Mouse (Mus musculus) kidney, embryonic 14.5 days (tissue): Measurements from ENCODE around the gene Wipf3. TPM values are rescaled to one million over a fixed set of nuclear protein-coding genes. Genes with fewer than 3 reads are reported as not detected.

ENCODE experiments used
- ATAC-seq: fragments of 200-750 bp; cut with Nextera tagmentation; 2 replicates; pipeline ENCODE4 v1.8.0; 2017; ENCODE audit warnings: moderate number of reproducible peaks, mild to moderate bottlenecking, moderate TSS enrichment, moderate library complexity; ENCODE audit not compliant: low FRiP score, low TSS enrichment
- H3K27ac ChIP-seq: fragments of 300-500 bp; sonication (generic); 2 replicates; pipeline ENCODE4 v1.5.1; 2014; ENCODE audit warnings: low read depth, mild to moderate bottlenecking, low read length, moderate library complexity, mixed read lengths
- H3K27me3 ChIP-seq: fragments of 300-500 bp; sonication (generic); 2 replicates; pipeline ENCODE4 v1.6.1; 2014; ENCODE audit warnings: mild to moderate bottlenecking, low read length; ENCODE audit not compliant: control insufficient read depth, insufficient read depth
- H3K36me3 ChIP-seq: fragments of 300-500 bp; sonication (generic); 2 replicates; pipeline ENCODE4 v1.6.1; 2014; ENCODE audit warnings: low read length, mixed read lengths; ENCODE audit not compliant: control insufficient read depth, insufficient read depth
- H3K4me1 ChIP-seq: fragments of 300-500 bp; sonication (generic); 2 replicates; pipeline ENCODE4 v1.6.1; 2014; ENCODE audit warnings: low read length, mixed read lengths; ENCODE audit not compliant: control insufficient read depth, insufficient read depth
- H3K4me2 ChIP-seq: fragments of 300-500 bp; sonication (generic); replicated peaks from 2 replicates; pipeline ENCODE4 v1.6.1; 2014; ENCODE audit warnings: low read depth, mild to moderate bottlenecking, low read length
- H3K4me3 ChIP-seq: fragments of 300-500 bp; sonication (generic); 2 replicates; pipeline ENCODE4 v1.5.1; 2014; ENCODE audit warnings: mild to moderate bottlenecking, low read length
- H3K9ac ChIP-seq: fragments of 300-500 bp; sonication (generic); 2 replicates; pipeline ENCODE4 v1.6.1; 2014; ENCODE audit warnings: low read depth, mild to moderate bottlenecking, low read length, moderate library complexity
- H3K9me3 ChIP-seq: fragments of 300-500 bp; sonication (generic); 2 replicates; pipeline ENCODE4 v1.6.1; 2016; ENCODE audit warnings: low read length; ENCODE audit not compliant: control insufficient read depth
- WGBS: fragments of 180-500 bp; shearing (Covaris S2); extraction: QIAGEN DNeasy Blood & Tissue Kit; methylation state at CpG from one replicate; pipeline ENCODE4 v1.1.7; 2014; 5-methylcytosine and 5-hydroxymethylcytosine counted together
- polyA plus RNA-seq: library from polyadenylated mRNA; unstranded; fragments of >200 nt; fragmentation: Nextera tagmentation; extraction: Ambion mirVana; gene quantifications from 2 replicates; pipeline ENCODE4 v1.2.1, GENCODE M21; 2014

Wipf3 gene
- polyA plus RNA-seq, 1 experiment from 2014 or later: 2.7 TPM

DNA sequence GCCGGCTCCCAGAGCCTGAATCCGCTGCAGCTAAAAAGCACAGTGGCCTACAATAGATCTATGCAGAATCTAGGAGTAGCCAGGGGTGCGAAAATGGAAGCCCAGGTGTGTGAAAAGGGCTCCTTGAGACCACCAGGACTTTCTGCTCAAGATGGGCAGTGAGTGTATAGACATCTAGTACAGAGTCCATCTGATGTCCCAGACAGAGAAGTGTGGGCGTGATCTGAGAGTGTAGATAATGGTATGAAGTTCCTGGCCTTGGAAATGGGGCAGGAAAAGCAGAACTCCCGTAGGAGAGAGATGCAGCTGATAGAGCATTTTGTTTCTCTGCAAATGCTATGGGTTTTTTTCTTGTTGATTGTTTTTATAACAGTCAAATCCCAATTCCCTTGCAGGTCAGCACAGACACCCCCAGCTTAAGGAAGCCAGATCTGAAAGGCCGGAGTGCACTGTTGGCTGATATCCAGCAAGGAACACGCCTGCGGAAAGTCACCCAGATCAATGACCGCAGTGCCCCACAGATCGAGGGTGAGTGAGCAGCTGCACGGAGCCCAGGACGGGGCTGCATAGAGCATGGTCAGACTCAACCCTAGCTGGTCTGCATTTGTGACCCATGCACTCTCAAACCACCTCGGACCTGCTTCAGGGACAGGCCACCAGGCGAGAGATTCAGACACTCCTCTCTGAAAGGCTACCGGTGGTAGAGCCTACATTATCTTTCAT lies 52.1 kb downstream of the Wipf3 start:
- ATAC-seq: no peak
- Histone ChIP-seq H3K27me3 (peaks cover 11% of the 10 kb centered on the region), H3K4me3 (no peak overlapping the region), H3K9me3 (no peaks in the 10 kb centered on the region), H3K9ac (no peak overlapping the region), H3K27ac (no peak overlapping the region), H3K36me3 (no peaks in the 10 kb centered on the region), H3K4me2 (no peak overlapping the region), H3K4me1 (no peaks in the 10 kb centered on the region; the same call in 1 of the 2 replicates)
- 66% methylated on average over 15 of the region's 15 CpGs for WGBS

DNA sequence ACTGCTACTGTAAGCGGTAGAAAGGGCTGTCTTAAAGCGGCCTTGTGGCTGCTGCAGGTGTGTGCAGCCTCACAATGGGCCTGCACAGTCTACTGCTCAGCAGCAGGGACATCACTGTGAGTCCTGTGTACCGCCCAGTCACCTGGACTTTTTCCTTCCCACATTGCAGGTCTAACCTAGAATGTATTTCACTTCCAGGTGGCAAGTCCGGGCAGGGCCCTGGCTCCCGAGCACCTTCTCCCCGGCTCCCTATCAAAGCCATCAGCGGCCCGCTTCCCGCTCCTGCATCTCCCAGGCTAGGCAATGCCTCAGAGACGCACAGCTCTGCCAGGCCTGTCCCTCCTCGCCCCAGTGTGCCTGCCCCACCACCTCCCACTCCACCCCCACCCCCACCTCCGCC lies 55.6 kb downstream of the Wipf3 start:
- H3K27ac ChIP-seq: no peak overlapping the region
- ATAC-seq: peak; percentile 71; the same call in 1 of the 2 replicates
- H3K4me1 ChIP-seq: no peaks in the 10 kb centered on the region; the same call in 1 of the 2 replicates
- H3K4me3 ChIP-seq: peak overlapping the region; percentile 34
- peak overlapping the region; percentile 56 for H3K4me2 ChIP-seq
- H3K36me3 ChIP-seq: no peaks in the 10 kb centered on the region
- WGBS: 11% methylated on average over 10 of the region's 12 CpGs
- H3K9ac ChIP-seq: peak overlapping the region; percentile 37; the same call in 1 of the 2 replicates
- peaks cover 11% of the 10 kb centered on the region for H3K27me3 ChIP-seq
- H3K9me3 ChIP-seq: no peaks in the 10 kb centered on the region

DNA sequence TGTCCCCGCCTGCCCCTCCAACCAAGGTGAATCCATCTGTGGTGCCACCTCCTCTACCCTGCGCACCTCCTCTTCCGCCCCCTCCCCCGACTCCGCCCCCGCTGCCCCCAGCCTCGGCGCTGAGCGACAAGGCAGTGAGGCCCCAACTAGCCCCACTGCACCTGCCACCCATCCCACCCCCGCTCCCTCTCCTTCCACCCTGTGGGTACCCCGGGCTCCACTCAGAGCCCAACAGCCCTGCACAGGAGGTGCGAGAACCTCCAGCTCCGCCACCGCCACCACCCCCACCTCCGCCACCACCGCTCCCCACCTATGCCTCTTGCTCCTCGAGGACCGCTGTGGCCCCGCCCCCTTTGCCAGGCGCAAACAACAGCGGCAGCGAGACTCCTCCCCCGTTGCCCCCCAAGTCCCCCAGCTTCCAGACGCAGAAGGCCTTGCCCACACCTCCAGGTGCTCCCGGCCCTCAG lies 56.1 kb downstream of the Wipf3 start:
- Histone ChIP-seq H3K27me3 (peaks cover 11% of the 10 kb centered on the region), H3K4me2 (peak overlapping the region; percentile 56), H3K27ac (no peak overlapping the region), H3K4me3 (peak overlapping the region; percentile 34), H3K9me3 (no peaks in the 10 kb centered on the region), H3K36me3 (no peaks in the 10 kb centered on the region), H3K9ac (peak overlapping the region; percentile 37; the same call in 1 of the 2 replicates), H3K4me1 (no peaks in the 10 kb centered on the region; the same call in 1 of the 2 replicates)
- 8% methylated on average over 24 of the region's 25 CpGs for WGBS
- ATAC-seq: peak; percentile 54; the same call in 1 of the 2 replicates

DNA sequence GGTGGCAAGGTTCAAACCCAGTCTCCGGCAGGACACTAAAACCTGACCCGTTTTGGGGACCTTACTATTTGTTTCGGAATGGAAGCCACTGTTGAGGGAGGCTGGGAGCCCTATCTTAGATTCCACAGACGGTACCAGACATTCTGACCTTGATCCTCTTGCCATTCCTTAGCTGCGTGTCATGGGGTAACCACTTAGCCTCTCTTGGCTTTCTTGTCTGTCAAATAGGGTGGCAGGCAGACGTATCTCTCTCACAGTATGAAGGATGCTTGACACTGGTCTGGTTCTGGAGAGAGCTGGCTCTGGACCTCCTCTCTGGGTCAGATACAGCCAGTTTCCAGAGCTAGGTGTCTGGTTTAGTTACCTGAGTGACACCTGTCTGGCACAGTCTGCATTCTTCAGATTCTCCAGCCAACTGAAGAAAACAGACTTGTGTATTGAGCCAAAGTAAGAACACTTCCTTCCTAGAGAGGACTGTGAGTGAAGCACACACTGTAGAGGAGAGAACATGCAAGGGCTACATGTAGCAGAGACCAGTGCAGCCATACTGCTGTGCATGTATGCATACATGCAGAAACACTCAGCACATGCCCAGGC lies 56.7 kb downstream of the Wipf3 start:
- no peaks in the 10 kb centered on the region; the same call in 1 of the 2 replicates for H3K4me1 ChIP-seq
- WGBS: 27% methylated on average over 6 of the region's 6 CpGs
- no peak overlapping the region for H3K9ac ChIP-seq
- peaks cover 11% of the 10 kb centered on the region for H3K27me3 ChIP-seq
- H3K4me3 ChIP-seq: peak overlapping the region; percentile 34; the same call in 1 of the 2 replicates
- H3K4me2 ChIP-seq: peak overlapping the region; percentile 56
- no peaks in the 10 kb centered on the region for H3K9me3 ChIP-seq
- no peaks in the 10 kb centered on the region for H3K36me3 ChIP-seq
- ATAC-seq: no peak
- H3K27ac ChIP-seq: no peak overlapping the region

DNA sequence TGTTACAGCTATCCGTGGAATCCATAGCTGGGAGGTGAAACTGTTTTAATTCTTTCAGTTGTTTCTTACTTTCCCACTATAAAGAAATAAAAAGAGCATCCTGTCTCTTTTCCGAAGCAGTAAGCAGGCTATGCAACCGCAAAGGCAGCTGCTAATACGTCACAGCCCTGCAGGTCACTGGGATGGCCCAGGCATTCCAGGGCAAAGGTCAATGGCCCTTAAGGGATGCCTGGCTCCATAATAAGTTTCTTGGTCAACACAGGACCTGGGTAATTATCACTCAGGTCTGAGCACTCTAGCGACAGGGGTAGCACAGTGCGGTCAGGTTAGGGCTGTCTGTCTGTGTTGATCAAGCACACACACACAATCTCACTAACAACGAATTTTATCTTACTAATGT lies 61.7 kb downstream of the Wipf3 start:
- no peaks in the 10 kb centered on the region for H3K4me1 ChIP-seq
- H3K27ac ChIP-seq: no peak overlapping the region
- H3K4me2 ChIP-seq: no peak overlapping the region
- no peaks in the 10 kb centered on the region for H3K36me3 ChIP-seq
- 56% methylated on average over 7 of the region's 7 CpGs for WGBS
- H3K9ac ChIP-seq: no peak overlapping the region
- H3K27me3 ChIP-seq: no peaks in the 10 kb centered on the region
- no peak overlapping the region for H3K4me3 ChIP-seq
- no peaks in the 10 kb centered on the region for H3K9me3 ChIP-seq
- ATAC-seq: no peak

DNA sequence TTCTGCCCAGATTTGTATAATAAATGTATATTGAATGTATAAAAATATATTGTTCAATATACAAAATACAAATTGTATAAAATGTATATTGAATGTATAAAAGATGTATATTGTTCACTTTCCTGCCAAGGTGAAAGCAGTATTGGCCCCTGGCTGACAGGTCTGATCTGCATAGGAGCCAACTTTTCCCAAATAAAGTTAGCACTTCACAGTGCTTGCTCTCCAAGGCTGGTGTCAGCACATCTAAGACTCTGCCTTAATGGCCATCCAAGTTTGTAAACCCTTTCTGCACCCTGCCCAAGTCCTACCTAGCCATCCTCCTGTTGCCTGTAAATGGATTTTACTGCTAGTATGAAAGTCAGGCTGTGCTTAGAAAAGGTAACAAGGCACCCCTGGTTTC lies 64.7 kb downstream of the Wipf3 start:
- no peaks in the 10 kb centered on the region for H3K9me3 ChIP-seq
- H3K27ac ChIP-seq: no peak overlapping the region
- no peaks in the 10 kb centered on the region for H3K4me1 ChIP-seq
- no peak overlapping the region for H3K4me3 ChIP-seq
- no peaks in the 10 kb centered on the region for H3K36me3 ChIP-seq
- no peak for ATAC-seq
- no peak overlapping the region for H3K4me2 ChIP-seq
- no peaks in the 10 kb centered on the region for H3K27me3 ChIP-seq
- no peak overlapping the region for H3K9ac ChIP-seq

DNA sequence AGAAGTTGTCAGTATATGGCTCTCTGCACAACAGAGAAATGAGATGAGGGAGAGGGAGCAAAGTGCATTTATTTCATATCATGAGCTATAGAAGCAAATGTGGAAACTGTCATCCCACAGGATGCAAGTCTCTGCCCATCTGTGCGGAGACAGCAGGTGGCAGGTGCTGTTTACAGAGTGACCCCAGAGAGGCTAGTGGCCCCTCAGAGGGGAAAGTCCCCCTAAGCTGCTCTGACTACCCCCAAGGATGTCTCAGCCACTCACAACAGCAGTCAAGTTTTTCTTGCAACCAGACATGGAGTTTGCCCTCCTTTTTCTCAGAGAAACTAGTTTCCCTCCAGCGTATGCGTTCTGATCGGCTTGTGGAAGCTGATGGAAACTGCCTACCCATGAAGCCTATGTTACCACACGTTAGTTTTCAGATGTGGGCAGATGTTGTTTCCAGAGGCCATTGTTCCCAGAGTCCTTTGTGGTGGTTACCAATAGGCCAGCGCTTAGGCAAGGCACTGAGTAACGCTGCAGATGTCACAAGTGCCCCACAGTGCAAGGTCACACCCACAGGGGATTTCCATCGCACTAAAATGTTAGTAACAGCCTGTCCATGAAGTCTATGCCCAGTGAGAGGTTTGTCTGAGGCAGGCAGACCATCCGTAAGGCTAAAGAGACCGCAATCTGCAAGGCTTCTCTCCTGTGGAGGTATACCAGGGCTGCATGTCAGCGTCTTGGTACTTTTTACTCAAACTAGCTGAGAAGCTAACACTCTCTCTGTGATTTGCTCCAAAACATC lies 65.4 kb downstream of the Wipf3 start:
- Histone ChIP-seq H3K27ac (no peak overlapping the region), H3K4me2 (no peak overlapping the region), H3K27me3 (no peaks in the 10 kb centered on the region), H3K4me1 (no peaks in the 10 kb centered on the region), H3K9me3 (no peaks in the 10 kb centered on the region), H3K36me3 (no peaks in the 10 kb centered on the region), H3K4me3 (no peak overlapping the region), H3K9ac (no peak overlapping the region)
- no peak for ATAC-seq
- WGBS: 76% methylated on average over 11 of the region's 11 CpGs

DNA sequence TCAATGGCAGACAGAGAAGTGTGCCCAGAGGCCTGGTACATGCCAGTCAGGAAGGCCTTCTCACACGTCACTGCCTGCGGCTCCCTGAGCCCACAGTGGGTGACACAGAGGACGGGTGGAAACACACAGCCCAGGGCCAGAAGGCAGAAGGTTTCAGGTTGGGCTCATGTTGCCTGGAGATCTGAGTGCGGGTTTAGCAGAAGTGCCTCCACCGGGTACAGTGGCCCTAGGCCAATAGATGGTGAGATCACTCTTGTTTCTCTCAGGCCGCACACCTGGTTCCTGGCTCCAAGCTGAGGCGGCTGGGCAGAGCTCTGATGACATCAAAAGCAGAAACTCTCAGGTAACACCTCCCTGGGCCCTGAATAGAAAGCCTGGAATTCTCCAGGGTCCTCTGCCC lies 66.8 kb downstream of the Wipf3 start:
- H3K27me3 ChIP-seq: no peaks in the 10 kb centered on the region
- H3K4me3 ChIP-seq: no peak overlapping the region
- ATAC-seq: no peak
- WGBS: 86% methylated on average over 7 of the region's 7 CpGs
- H3K27ac ChIP-seq: no peak overlapping the region
- no peaks in the 10 kb centered on the region for H3K4me1 ChIP-seq
- no peaks in the 10 kb centered on the region for H3K36me3 ChIP-seq
- H3K9me3 ChIP-seq: no peaks in the 10 kb centered on the region
- H3K4me2 ChIP-seq: no peak overlapping the region
- H3K9ac ChIP-seq: no peak overlapping the region
